Mouse (Mus musculus) heart, postnatal 36 days (tissue): ENCODE measurements around the gene Tcap. TPM values are rescaled to one million over a fixed set of nuclear protein-coding genes. Genes with fewer than 3 reads are reported as not detected.

Source experiments
- DNase-seq, 2 experiments: peaks; one replicate each; pipeline ENCODE4 v3.0.0; 2021 to 2022
- intact Hi-C: fragments of 180-260 bp; cut with DNase I; formaldehyde crosslinking; loops from one replicate; pipeline ENCODE4 v1.15.1; 2025
- total RNA-seq, 2 experiments: library from RNA; stranded (reverse); gene quantifications; 2 replicates each; pipeline ENCODE4 v1.2.3; 2021

Gene Tcap
- total RNA-seq: 1,000 to 10,000 TPM; 1,783 to 3,188 TPM

DNA sequence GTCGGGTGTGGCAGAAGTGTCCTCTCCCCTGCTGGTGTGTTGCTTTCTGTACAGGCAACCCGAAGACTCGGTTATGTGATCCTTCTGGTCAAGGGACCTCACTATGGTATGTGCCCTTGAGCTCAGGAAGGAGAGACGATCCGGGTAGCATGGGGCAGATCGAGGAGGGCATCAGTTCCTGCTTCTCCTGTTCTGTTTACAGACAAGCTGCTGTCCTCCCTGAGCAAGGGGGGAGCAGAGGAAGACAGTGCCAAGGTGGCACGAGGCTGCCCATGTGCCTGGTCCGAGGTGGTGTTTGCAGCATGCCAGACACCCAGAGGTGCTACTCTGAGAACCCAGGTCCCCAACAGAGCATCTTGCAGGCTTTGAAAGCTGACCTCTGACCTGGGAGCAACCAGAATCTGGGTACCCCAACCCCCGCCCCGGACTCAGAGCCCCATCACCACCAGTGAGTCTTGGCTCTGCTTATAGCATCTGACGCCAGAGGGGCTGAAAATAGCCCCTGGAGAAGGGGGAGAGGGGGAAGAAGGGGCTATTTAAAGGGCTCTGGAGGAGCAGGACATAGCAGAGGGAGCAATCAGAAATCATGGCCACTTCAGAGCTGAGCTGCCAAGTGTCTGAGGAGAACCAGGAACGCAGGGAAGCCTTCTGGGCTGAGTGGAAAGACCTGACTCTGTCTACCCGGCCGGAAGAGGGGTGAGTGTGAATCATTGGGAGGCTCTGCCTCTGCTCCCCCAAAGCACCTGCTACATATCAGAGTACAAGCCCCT, at the start of gene Tcap:
Tcap (plus strand) TSS at position 551 of the 770 bp plus-strand sequence.
- peak in 1 of 2 experiments; percentile 65 for DNase-seq
- intact Hi-C loops: no loop called here

DNA sequence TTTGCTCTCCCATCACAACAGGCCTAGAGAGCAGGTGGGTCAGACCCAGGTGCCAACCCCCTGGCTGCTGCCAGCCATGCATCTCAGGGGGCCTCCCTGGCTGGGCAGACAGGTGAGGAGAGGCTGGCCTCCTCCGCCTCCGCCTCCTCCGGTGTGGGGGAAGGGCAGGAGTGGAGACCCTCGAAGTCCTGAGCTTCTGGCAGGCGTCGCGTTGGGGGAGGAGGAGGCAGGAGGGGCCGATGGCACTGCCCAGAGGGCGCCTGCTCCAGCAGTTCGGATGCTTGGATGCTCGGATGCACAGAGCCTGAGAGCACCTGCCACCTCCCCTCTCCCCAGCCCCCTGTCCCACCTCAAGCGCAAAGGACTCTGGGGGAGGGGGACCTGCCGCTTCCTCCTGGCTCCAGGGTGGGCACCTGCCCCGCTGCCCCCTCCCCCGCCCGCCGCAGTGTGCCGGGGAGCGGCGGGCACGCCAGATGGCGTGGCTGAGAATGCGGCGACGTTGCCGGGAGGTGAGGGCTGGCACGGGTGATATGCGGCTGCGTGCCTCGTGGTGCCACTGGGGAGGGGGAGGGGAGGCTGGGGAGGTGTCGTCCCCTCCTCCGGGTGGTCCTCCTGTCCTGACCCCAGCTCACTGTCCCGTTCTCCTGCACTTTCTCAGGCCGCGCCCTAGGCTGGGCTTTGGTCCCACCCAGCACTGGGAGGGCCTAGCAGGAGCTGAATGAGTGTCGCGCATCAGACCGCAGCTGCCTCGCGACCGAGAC, 49.5 kb upstream of the Tcap start:
- intact Hi-C loops: no loop called here
- DNase-seq: no peak

DNA sequence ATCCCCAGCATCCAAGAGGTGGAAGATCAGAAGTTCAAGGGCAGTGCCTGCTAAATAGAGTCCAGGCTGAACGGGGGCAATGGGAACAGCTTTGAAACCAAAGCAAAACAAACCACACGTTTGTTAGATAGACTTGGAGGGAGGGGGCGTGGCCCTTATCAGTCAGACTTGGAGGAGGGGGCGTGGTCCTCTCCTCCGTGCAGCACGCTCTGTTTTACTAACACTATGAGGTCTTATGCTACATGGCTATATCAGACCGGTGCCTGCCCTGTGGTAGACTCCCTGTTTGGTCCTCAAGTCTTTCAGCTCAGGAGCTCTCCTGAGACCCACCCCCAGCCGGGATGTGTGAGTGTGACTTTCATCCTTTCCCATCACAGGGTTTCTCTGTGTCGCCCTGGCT, 48.4 kb upstream of the Tcap start:
- no peak for DNase-seq

DNA sequence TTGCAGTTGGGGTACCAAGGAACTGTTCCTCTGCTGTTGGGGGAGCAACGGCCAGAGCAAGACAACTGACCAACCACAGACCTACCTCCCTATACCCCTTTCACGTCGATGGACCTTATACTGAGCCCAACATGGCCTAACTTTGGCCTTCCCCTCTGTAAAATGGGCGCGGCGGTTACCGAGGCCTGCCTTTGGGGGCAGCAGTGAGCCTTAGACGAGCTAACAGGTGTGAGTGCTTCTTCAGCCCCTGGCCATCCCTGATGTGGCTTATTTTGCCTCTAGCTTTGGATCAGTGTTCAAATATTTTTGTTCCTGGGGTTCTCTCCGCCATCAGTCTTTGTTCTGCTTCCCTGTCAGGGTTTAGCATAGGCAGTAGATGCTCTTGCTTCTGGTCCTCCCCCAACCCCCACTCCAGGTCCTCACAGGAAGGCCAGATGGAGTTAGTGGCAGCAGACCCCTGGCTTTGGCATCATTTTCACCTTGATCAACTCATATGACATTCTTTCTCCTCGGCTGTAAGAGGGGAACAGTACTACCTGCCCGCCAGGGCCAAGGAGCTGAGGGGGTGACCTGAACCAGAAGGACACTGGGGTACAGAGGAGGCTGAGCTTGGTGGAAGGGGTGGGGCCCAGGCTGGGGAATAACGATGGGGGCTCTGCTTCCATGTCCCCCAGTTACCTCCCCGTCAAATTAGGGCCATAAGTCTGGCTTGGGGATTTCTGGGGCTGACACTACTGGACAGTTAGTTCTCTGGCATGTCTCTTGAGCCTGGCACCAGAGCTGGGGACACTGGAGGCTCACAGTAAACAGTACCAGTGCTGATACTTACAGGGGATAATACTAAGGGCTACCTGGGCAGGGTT, 47.1 kb upstream of the Tcap start:
- intact Hi-C loops: no loop called here
- DNase-seq: no peak

More for the DNA sequence above, 48.4 kb upstream of the Tcap start:
- intact Hi-C loops: no loop called here

DNA sequence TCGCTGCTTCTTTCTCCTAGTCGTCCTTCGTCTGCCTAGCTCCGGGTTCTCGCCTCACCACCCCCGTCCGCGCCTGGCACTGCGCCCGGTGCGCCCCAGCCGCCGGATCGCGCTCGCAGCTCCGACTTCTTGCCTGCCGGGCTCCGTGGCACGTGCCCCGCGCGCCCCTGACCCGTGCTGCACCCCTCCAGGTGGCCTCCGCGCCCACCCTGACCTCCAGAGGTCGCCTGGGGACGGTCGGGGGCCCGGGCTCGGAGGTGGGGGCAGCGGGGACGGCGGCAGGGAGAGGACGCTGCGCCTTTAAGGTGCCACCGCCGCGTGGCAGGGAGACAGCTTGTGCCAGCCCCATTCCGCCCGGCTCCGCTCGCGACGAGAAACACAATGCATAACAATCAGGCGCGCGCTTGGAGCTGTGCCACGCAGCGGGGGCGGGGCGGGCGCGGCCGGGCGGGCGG, 45.1 kb upstream of the Tcap start:
- peak; percentile 41 to 46 for DNase-seq

DNA sequence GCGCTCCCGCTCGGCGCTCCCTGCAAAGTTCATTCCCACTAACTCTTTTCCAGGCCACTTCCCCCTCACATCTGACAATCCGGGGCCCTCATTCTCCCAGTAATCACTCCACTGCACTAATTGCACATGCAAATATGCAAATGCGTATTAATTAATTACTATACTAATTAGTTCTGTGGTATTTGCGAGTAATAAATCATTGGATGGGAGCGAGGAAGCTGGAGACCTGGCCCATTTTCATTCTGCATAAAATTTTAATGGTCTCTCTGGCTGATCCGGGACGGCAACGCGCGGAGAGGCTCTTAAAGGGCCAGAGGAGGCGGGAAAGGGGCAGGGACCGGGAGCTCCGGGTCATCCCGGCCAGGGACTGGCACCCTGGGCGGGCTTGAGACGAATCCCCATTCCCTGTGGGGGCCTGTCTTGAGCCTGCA, 44.5 kb upstream of the Tcap start:
- intact Hi-C loops: no loop called here
- DNase-seq: no peak

More for the DNA sequence above, 45.1 kb upstream of the Tcap start:
- intact Hi-C loops: no loop called here

DNA sequence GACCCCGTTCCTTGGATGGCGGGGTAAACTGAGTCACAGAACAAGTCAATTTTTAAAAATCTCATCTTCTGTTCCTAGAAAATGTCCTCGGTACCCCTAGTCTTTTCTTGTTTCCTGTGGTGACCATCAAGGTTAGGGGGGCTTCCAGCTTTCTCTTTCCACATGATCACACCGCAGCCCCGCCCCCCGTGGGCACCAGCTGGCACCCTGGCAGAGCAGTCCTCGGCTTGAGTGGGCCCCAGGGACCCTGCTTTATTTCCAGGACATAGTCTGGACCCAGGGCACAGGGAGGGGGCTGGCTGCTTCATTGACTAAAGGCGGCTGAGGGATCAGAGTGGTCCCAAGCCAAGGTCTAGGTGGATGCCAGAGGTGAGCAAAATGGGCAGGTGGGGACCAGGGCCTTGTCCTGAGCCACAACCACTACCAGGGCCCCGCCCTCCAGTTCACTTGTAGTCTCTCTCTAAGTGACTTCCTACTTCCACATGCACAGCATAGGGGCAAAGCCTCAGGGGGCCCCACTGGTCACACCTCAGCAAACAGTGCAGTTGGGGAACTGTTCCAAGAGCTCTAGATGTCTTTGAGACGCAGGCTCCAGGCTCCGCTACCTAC, 43.8 kb upstream of the Tcap start:
- intact Hi-C loops: no loop called here
- no peak for DNase-seq

DNA sequence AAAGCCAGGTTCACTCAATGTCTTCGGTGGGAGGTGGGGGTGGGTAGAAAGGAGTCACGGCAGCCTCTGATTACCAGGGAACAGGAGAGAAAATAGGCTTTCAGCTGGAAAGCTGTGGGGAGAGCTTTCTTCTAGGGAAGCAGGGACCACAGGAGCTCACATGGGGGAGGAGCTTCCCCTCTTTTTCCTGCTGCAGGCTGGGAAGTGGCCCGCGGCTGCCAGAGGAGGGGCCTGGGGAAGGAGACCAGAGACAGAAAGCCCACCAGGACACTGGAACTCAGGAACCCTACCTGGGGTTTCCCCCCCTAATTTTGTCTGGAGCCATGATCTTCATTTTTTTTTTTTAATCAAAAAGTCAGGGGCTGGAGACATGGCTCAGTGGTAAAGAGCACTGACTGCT, 43.0 kb upstream of the Tcap start:
- intact Hi-C loops: no loop called here
- no peak for DNase-seq

DNA sequence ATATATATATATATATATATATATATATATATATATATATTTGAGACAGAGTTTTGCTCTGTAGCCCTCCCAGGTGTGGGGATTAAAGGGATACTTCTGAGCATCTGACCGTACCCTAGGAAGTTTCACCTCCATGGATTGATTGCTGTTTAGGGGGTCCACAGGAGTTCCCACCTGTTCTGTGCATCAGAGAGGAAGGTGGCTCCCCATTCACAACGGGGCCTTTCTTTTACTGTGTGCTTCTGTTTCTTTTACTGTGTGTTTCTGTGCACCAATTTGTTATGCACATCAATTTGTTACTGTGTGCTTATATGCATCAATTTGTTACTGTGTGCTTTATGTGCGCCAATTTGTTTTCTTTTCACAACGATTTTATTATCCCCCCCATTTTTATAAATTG, 42.4 kb upstream of the Tcap start:
- intact Hi-C loops: no loop called here
- DNase-seq: no peak

DNA sequence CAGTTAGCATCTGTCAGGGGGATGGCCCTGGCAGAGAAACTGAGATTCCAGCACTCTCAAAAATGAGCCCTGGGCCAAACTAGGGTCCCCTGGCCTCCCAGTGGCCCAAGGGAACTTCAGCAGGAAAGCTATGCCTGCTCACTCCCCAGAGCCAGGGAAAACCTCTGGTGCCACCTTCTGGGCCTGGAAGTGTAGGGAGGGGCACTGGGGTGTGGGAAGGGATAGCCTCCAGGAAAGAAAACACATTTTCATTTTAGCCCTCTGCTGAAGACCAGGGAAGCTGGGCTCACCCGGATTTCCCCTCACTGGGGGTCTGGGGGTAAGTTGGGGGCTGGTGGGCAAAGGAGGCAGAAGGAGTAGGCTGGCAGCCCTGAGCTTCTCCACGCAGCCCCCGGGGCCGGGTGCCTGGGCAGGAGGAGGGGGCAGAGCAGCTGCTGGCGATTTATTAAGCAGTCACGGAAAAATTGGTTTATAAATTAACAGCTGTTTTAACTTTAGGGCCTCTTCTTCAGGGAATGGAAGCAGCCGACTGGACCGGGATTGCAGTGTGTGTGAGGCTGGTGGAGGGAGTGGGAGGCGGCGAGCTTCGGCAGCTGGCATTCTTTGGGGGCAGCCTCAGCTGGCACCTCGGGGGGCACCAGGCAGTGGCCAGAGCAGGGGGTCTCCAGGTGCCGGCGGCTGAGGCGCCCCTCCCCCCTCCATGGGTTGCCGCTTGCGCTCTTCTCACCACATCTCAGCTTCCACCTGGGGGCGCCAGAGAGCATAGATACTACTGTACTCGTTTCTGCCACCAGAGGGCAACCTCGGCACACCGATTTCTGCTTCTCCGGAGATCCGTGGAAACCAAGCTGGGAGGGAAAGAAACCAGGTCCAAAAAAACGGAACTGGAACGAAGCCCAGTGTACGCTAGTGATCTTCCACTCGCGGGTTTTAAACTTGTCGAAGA, 41.3 kb upstream of the Tcap start:
- DNase-seq: peak; percentile 98 to 99
- intact Hi-C loops: loop anchor here (1.0 to 2.0 kb wide), 4 partner anchors 30 to 115 kb away; no protein-coding TSS in a partner anchor

DNA sequence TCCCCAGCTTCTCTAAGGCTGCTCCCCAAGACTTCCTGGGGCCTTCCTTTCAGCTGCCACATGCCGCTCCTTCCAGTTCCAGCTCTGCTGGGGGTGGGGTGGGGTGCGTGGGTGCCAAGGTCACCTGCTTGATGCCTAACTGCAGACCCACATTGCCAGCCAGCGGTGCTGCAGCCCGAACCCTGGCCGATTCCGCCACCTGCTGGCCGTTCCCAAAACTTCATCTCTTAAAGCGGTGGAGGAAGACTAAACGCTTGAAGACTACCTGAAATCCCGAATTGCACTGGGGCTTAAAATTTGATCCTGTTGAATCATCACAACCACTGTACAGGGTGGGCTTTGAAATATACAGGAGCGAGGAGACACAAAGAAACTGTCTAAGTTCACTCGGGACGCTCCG, 38.4 kb upstream of the Tcap start:
- peak; percentile 79 to 86 for DNase-seq
- intact Hi-C loops: loop anchor here (2.0 kb wide), 2 partner anchors 80 to 94 kb away; partner anchors contain the start of gene Mien1

DNA sequence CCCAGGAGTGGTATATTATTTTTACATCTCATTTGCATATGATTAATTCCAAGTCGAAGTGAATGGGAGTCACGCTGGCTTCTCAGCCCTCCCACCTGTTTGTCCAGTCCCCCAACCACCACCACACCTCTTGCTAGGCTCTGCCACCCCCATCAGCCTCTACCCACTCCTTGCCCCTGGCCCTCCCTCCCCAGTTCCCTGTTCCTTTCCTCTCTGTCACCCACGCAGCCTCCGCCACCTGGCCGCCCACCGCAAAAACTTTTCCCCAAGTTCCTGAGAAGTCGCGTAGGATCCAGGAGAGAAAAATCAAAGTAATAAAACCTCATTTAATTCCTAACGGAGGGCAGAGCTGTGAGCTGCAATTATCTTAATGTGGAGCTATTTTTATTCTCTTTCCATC, 37.4 kb upstream of the Tcap start:
- intact Hi-C loops: no loop called here
- DNase-seq: no peak

DNA sequence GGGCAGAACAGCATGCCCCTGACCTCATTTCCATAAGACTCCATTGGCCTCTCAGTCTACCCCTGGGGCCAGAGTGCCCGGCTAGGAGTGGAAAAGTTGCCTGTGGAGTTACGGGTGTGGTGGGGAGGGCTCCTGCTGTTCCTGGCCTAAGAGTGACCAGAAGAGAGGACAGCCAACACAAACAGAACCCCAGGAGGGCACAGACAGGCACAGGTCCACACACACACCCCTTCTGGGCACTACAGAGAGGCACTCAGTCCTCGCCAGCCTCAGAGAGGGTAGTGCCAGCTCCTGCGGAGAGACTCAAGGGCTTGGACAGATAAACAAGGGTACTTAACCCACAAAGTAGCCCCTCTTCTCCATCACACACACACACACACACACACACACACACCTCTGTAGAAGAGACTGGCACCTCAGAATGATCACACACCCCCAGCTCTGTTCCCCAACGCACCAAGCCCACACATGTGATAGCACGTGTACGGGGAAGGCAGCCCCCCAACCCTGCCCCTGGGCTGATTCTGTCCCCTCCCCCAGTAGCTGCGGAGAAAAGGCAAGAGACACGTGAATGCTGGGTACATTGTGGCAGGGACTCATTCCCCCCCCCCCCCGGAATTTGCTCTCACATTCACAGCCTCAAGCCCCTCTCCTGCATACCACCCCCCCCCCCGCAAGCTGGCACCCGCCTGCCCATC, 36.1 kb upstream of the Tcap start:
- intact Hi-C loops: no loop called here
- DNase-seq: no peak

DNA sequence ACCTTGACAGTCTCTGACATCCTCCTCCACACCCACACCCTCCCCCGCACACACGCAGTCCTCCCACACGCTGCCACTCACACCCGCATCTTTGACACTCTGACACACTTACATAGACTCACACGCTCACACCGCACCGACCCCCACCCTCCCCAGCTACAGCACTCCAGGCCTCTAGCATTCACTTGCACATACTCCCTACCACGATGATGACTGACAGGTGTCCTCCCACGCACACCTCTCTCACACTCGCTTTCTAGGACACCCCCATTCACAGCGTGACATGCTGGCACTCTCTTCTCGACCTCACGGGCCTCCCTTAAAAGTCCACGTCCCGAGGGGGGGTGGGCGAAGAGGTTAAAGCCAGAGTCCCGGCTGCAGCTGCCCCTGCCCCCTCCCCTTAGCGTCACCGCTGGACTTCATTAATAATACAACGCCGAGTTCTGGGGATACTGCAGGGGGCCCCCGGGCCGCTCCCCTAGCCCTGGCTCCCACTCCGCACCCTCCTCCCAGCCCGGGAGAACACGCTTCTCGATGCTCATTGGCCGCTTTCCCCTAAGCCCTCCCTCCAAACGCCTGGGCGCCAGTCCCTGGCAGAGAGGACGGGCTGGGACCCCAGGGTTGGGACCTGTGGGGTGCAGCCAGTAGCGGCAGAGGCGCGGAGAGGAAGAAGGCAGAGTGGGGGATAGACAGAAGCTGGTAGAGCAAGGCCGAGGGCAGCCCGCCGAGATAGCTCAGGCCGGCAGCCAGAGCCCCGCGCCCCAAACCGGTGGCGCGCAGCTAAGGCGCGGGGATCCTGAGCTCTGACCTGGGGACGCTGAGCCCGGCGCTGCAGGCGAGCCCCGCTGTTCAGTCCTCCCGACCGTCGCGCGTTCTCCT, 35.3 kb upstream of the Tcap start, which contains the start of gene Ppp1r1b:
Ppp1r1b (plus strand) TSS at position 322 of the 879 bp plus-strand sequence.
- intact Hi-C loops: no loop called here
- DNase-seq: peak; percentile 41 to 51

DNA sequence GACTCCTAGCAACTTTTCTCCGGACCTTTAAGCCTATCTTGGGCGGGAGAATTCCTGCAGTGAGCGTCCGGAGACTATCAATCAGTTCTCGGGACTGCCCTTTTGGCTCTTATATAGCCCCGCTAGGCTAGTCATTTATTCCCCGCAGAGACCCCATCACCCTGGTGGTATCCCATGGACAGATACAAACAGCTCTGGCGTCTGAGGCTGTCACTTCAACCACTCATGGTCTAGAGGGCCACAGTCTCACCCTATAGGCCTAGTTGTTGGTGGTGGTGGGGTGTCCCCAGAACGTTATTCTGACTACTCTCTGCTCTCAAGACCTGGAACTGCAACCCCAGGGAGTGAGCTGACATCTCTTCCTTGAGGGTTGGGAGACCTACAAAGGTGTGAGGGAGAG, 34.3 kb upstream of the Tcap start:
- intact Hi-C loops: no loop called here

DNA sequence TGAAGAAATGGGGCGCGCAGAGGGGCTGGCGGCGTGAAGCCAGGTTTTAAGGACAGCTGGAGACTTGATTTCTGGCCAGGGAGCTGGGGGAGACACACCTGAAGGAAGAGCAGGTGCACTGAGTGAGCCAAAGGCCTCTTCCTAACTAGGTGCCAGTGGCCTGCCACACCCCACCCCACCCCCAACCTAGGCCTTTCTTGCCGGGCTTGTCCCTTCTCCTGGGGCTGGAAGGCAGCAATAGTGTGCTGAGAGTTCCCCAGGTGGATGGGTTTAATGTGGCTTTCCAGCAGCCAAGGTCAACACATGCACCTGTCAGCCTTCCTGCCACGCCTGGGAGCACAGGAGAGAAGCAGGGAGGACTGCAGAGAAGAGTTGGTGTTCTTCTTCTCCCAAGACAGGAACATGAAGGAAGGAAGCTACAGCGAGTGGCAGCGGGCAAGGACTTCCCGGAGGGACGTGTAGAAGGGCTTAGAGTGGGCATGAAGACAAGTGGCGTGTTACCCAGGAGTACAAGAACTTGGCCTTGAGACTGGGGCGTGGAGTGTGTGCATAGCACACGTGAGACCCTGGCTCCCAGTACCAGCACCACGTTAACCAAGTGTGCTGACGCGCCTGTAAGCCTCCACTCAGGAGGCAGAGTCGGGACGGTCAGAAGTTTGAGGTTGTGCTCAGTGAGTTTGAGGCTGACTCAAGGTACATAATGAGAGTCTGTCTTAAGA, 31.2 kb upstream of the Tcap start:
- no peak for DNase-seq
- intact Hi-C loops: no loop called here

More for the DNA sequence above, 34.3 kb upstream of the Tcap start:
- DNase-seq: no peak
